Mouse (Mus musculus): ENCODE measurements around the gene Hist2h2ab. TPM values are rescaled to one million over a fixed set of nuclear protein-coding genes. Genes with fewer than 3 reads are reported as not detected.
"Not testable (repeated sequence)": the region's sequence is repeated elsewhere in the genome, so short reads cannot be mapped to it uniquely, and the experiment has no call there.

Gene Hist2h2ab
- polyA plus RNA-seq, 1 experiment from 2014 or later = 0.43 TPM

GRCm38 (mm10) chr3:96228828-96229227, 9.2 kb downstream of the Hist2h2ab start:
- no peak overlapping the region for H3K4me2 ChIP-seq
- H3K27me3 ChIP-seq = no peaks in the 10 kb centered on the region
- H3K9me3 ChIP-seq (replicated peaks) = no peaks in the 10 kb centered on the region
- H3K9ac ChIP-seq = no peak overlapping the region
- H3K4me1 ChIP-seq (replicated peaks) = 0 out of 2 replicates have a peak, but pooled peaks cover 7% of the 10 kb centered on the region
- no peak overlapping the region for H3K4me3 ChIP-seq
- ATAC-seq (replicated peaks; ENCODE audit: insufficient number of reproducible peaks, insufficient read depth, low FRiP score, low read depth) = no peak
- H3K36me3 ChIP-seq = no peaks in the 10 kb centered on the region
- WGBS = 61% methylated on average over 2 of the region's 2 CpGs
- no peak overlapping the region for H3K27ac ChIP-seq

DNA sequence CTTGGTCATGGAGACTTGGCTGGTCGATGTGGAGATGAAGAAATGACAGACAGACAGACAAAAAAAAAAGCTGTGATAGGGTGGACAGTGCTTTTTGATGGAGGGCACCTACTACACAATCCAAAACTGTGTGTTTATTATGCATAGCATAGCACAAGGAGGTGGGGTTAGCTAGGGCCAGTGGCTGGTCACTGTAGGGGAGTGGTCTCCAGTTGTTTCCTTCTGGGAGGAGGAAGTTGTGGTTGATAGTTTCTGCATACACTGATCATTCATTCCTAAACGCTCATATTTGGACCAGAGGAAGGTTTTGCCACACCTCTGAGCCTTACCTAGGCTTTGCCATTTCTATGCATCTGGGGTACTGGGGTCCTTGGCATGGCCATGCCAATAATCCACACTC, 10.7 kb downstream of the Hist2h2ab start:
- Histone ChIP-seq H3K9ac (no peak overlapping the region), H3K4me3 (no peak overlapping the region), H3K4me1 (replicated peaks) (0 out of 2 replicates have a peak, but pooled peaks cover 3% of the 10 kb centered on the region), H3K27me3 (no peaks in the 10 kb centered on the region), H3K36me3 (no peaks in the 10 kb centered on the region), H3K27ac (no peak overlapping the region), H3K9me3 (replicated peaks) (no peaks in the 10 kb centered on the region), H3K4me2 (no peak overlapping the region)
- 63% methylated on average over 2 of the region's 2 CpGs for WGBS
- no peak for ATAC-seq (replicated peaks; ENCODE audit: insufficient number of reproducible peaks, insufficient read depth, low FRiP score, low read depth)

GRCm38 (mm10) chr3:96230910-96231757, 11.5 kb downstream of the Hist2h2ab start:
- ATAC-seq (replicated peaks; ENCODE audit: insufficient number of reproducible peaks, insufficient read depth, low FRiP score, low read depth) = no peak
- 0 out of 2 replicates have a peak, but pooled peaks cover 2% of the 10 kb centered on the region for H3K4me1 ChIP-seq (replicated peaks)
- no peak overlapping the region for H3K9ac ChIP-seq
- no peaks in the 10 kb centered on the region for H3K36me3 ChIP-seq
- H3K27ac ChIP-seq = no peak overlapping the region
- H3K4me3 ChIP-seq = no peak overlapping the region
- H3K27me3 ChIP-seq = no peaks in the 10 kb centered on the region
- H3K9me3 ChIP-seq (replicated peaks) = no peaks in the 10 kb centered on the region
- H3K4me2 ChIP-seq = no peak overlapping the region
- 61% methylated on average over 4 of the region's 4 CpGs for WGBS

DNA sequence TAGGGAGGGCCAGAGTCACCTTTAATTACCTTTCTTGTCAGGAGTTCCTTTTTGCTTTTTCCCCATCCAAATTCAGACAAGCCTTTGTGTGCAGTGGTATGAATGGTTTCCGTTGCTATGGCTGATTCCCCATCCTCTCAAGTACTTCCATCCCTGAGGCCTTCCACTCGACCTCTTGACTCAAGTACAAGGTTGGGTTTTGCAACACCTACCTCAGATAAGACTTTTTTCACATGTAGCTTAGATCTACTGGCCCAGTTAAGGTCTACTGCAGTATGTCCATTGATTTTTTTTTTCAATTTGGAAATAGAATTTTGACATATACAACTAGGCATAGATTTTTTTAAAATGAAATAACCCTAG, 12.1 kb downstream of the Hist2h2ab start:
- H3K27ac ChIP-seq = no peak overlapping the region
- no peak overlapping the region for H3K4me3 ChIP-seq
- no peaks in the 10 kb centered on the region for H3K9me3 ChIP-seq (replicated peaks)
- no peak for ATAC-seq (replicated peaks; ENCODE audit: insufficient number of reproducible peaks, insufficient read depth, low FRiP score, low read depth)
- H3K27me3 ChIP-seq = no peaks in the 10 kb centered on the region
- no peaks in the 10 kb centered on the region for H3K36me3 ChIP-seq
- H3K9ac ChIP-seq = no peak overlapping the region
- H3K4me2 ChIP-seq = no peak overlapping the region
- peaks cover 1% of the 10 kb centered on the region for H3K4me1 ChIP-seq (replicated peaks)
- WGBS = 41% methylated on average over 2 of the region's 2 CpGs

DNA sequence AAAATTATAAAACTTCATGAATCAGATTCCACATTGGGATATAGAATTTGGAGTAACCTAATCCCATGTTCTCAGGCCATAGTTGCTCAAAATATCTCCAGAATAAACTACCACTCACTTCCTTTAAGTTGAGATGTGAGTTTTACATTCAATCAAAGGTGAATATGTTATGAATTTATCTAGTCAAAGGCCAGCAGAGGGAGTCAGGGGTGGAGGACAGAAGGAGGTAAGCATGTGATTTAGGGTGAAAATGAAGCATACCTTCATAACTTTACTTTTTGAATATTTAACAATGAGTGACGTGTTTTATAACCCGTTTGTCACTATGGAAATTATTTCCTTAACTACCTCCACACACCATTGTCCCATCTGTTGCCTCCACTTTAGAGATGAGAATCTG, 15.2 kb downstream of the Hist2h2ab start:
- 87% methylated on average over 2 of the region's 2 CpGs for WGBS
- H3K4me1 ChIP-seq (replicated peaks) = peaks cover 16% of the 10 kb centered on the region
- no peak overlapping the region for H3K4me3 ChIP-seq
- no peaks in the 10 kb centered on the region for H3K9me3 ChIP-seq (replicated peaks)
- ATAC-seq (replicated peaks; ENCODE audit: insufficient number of reproducible peaks, insufficient read depth, low FRiP score, low read depth) = no peak
- no peaks in the 10 kb centered on the region for H3K27me3 ChIP-seq
- no peaks in the 10 kb centered on the region for H3K36me3 ChIP-seq
- no peak overlapping the region for H3K27ac ChIP-seq
- H3K4me2 ChIP-seq = no peak overlapping the region
- H3K9ac ChIP-seq = no peak overlapping the region

DNA sequence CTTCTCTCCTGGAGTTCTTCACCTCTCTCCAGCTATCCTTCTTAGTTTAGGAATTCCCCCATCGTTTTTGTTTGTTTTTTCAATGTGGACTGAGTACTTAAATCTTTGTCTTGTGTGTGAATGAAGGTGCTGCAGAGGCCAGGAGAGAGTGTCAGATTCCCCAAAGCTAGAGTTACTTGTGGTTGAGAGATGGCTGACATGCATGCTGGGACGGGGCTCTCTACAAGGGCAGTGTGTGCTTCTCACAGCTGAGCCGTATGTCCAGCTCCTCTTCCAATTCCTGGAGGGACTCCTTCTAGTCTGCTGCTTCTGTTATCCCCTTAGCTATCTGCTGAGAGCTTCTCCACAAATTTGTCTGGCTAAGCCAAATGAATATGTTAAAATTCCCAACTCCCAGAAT, 16.2 kb downstream of the Hist2h2ab start:
- H3K4me1 ChIP-seq (replicated peaks) = peaks cover 19% of the 10 kb centered on the region
- H3K9ac ChIP-seq = no peak overlapping the region
- 51% methylated on average over 3 of the region's 3 CpGs for WGBS
- H3K4me3 ChIP-seq = no peak overlapping the region
- no peaks in the 10 kb centered on the region for H3K36me3 ChIP-seq
- H3K9me3 ChIP-seq (replicated peaks) = no peaks in the 10 kb centered on the region
- ATAC-seq (replicated peaks; ENCODE audit: insufficient number of reproducible peaks, insufficient read depth, low FRiP score, low read depth) = no peak
- H3K27ac ChIP-seq = no peak overlapping the region
- no peak overlapping the region for H3K4me2 ChIP-seq
- no peaks in the 10 kb centered on the region for H3K27me3 ChIP-seq

- H3K9ac ChIP-seq = peak overlapping the region; percentile 65; the same call in 1 of the 2 replicates
- no peaks in the 10 kb centered on the region for H3K27me3 ChIP-seq
- H3K9me3 ChIP-seq (replicated peaks) = no peaks in the 10 kb centered on the region
- H3K4me2 ChIP-seq = peak overlapping the region; percentile 65
- peaks cover 19% of the 10 kb centered on the region for H3K4me1 ChIP-seq (replicated peaks)
- WGBS = 79% methylated on average over 4 of the region's 4 CpGs
- peak overlapping the region; percentile 55 for H3K4me3 ChIP-seq
- H3K27ac ChIP-seq = peak overlapping the region; percentile 69
- no peaks in the 10 kb centered on the region for H3K36me3 ChIP-seq
- no peak for ATAC-seq (replicated peaks; ENCODE audit: insufficient number of reproducible peaks, insufficient read depth, low FRiP score, low read depth)
Measured at GRCm38 (mm10) chr3:96236834-96237334, 17.2 kb downstream of the Hist2h2ab start.

DNA sequence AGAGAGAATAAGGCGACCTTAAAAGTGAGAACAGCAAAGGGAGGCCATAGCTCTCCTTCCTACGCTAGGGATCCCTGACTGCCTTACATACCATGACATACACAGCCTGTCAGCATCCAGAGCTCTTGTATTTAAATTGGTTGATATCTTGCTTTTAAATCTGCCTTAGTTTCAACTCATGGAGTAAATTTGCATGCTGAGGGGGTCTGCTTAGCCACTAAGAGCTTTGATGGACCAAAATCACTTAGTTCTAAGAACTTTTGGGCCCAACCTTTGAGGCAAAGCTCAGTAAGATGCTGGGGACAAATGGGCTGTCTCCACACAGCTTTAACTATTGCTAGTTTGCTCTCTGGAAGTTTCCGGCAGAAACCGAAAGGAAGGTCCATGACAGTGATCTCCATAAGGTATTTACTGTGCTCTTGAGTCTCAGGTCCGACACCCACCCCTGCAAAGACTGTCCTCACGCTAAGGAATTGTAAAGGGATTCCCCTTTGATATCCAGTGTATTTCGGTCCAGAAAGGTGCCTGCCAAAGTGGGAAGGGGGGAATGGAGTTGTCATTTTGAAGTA, 17.8 kb downstream of the Hist2h2ab start:
- H3K4me1 ChIP-seq (replicated peaks) = peaks cover 19% of the 10 kb centered on the region
- no peaks in the 10 kb centered on the region for H3K9me3 ChIP-seq (replicated peaks)
- H3K27me3 ChIP-seq = no peaks in the 10 kb centered on the region
- WGBS = 21% methylated on average over 7 of the region's 7 CpGs
- peak overlapping the region; percentile 69 for H3K27ac ChIP-seq
- H3K4me2 ChIP-seq = peak overlapping the region; percentile 65
- H3K36me3 ChIP-seq = no peaks in the 10 kb centered on the region
- H3K9ac ChIP-seq = peak overlapping the region; percentile 65
- peak overlapping the region; percentile 55 for H3K4me3 ChIP-seq
- ATAC-seq (replicated peaks; ENCODE audit: insufficient number of reproducible peaks, insufficient read depth, low FRiP score, low read depth) = no peak

DNA sequence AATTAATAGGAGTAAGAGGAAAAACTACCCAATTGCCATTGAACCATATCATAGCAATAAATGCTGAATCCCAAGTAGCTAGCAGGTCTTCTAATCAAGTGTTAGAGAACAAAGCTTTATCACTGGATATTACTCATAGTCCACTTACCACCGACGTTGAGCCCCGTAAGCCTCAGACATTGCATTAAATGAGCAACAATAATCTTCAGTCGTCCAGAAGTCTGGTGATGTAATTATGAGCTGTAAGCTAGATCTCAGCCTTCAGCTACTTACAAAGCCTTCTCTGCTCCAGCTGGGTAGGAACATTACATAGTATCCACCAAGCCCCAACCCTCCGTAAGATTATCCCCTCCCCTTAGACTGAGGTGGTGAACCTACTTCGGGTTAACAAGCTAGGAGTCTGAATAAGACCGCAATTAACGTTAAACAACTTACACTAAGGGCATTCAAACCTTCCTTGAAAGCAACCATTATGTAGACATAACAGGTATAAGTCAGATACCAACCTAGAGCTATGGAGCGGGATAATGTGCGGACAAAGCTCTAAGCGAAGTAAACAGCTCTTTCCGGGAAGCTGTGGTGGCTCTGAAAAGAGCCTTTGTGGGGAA, 18.3 kb downstream of the Hist2h2ab start:
- ATAC-seq (replicated peaks; ENCODE audit: insufficient number of reproducible peaks, insufficient read depth, low FRiP score, low read depth) = no peak
- H3K36me3 ChIP-seq = no peaks in the 10 kb centered on the region

DNA sequence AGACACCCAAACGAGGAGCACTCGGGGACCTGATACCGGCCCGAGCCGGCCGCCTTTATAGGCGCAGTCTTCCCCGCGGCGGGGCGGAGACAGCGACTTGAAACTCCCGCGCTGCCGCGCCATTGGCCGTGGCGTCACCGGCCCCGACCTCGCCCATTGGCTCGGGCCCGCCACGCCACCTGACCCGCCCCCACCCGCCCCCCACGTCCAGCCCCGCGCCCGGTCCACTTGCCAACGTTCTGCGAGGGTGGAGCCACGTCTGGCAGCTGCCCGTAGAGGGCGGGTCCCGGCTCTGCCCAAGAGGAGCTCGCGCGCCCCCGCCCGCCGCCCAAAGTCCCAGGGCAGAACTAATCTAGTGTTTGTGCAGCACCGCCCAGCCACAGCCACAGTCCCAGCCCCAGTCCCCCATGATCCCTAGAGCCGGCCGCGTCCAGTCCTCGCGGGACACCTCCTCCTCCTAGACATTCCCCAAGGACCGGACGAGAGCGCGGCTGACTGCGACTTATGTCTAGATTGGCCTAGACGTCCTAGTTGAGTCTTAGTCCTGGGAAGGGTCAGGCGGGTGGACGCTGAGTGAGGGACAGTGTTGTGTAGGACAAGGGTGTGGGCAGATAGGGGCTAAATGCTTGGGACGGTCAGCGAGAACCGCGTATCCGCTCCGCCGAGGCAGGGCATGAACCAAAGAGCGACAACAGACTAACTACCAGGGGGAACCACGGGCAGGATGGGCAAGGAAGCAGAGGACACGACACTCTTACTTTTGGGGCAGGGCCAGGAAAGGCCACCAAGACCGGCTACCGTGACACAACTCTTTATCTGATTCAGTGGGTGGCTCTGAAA, 19.5 kb downstream of the Hist2h2ab start, which contains the start of gene Hist2h3c2:
Gene Hist2h3c2, minus strand, starts transcription at position 174 of the 840 bp plus-strand sequence.
- H3K4me3 ChIP-seq = peak within 1 kb of the TSS; percentile 55
- H3K4me2 ChIP-seq = peak within 1 kb of the TSS; percentile 65
- peaks cover 30% of the 10 kb centered on the region for H3K4me1 ChIP-seq (replicated peaks)
- not testable (repeated sequence) for H3K36me3 ChIP-seq; H3K27me3 ChIP-seq; H3K9me3 ChIP-seq (replicated peaks)
- H3K9ac ChIP-seq = peak within 1 kb of the TSS; percentile 65
- 0% methylated on average over 20 of the region's 68 CpGs for WGBS
- peak within 1 kb of the TSS; percentile 82 for H3K27ac ChIP-seq
- ATAC-seq (replicated peaks; ENCODE audit: insufficient number of reproducible peaks, insufficient read depth, low FRiP score, low read depth) = peak; percentile 87

More for the DNA sequence above, 18.3 kb downstream of the Hist2h2ab start:
- Histone ChIP-seq H3K4me1 (replicated peaks) (peaks cover 19% of the 10 kb centered on the region), H3K4me3 (peak overlapping the region; percentile 55), H3K27me3 (no peaks in the 10 kb centered on the region), H3K9ac (peak overlapping the region; percentile 65), H3K27ac (peak overlapping the region; percentile 69), H3K4me2 (peak overlapping the region; percentile 65), H3K9me3 (replicated peaks) (no peaks in the 10 kb centered on the region)
- WGBS = under 1% methylated on average over 12 of the region's 12 CpGs

Data from heart, embryonic 15.5 days (tissue).